Mouse (Mus musculus): ENCODE data around the gene Tspan18. TPM values are rescaled to one million over a fixed set of nuclear protein-coding genes. Genes with fewer than 3 reads are reported as not detected.

Tspan18 gene
- total RNA-seq, 2 experiments from 2014 or later = 40.8 to 43.2 TPM

DNA sequence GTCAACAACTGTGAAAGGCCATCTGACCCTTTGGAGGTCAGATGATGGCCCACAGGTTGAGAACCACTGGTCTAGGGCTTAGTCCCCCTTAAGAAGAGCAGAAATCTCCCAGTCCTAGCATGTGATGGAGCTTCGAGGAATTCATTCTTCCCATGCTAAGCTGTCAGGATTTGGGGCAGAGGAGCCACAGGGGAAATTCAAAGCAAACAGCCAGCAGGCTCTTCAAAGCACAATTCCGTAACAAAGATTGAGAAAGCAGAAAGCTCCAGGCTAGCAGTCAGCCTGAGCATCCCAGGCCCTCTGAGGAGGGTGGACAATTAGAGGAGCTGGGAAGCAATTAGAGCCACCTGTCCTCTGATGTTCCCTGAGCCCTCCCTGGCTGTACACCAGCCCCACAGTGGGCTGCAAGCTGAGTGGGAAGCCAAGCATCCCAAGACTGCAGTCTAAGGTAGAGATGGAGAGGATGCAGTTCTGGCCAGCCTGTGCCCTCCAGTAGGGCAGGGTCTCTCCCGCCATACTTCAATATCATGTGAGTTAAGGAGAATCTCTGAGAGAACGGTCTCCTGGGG lies 173.8 kb downstream of the Tspan18 start:
- DNase-seq = no peak

DNA sequence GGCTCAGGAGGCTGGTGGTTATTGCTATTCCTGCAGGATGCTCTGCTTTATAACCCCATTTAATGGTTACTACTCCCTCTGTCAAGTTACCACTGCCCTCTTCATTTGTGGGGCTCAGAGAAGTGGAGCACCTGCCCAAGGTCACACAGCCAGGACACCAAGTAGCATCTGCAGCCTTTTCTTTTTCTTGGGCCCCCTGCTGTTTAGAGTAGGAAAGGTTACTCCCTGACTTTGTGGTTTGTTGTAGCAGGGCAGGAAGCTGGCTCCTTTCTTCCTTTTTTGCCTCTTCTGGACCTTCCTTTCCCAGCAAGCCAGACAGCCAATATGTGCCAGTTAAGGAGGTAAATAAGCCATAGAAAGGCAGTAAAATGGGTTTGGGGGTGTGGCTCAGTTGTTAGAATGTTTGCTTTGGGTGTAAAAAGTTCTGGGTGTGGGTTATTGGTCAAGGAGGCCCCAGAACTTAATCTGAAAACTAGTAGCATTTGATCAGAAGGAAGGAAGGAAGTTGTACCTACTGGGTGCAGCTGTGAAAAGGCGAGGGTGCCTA lies 179.7 kb downstream of the Tspan18 start:
- DNase-seq = no peak

- no peak for DNase-seq
Observed at GRCm38 (mm10) chr2:93153833-93154232, 180.5 kb downstream of the Tspan18 start.

- DNase-seq = peak in 1 of 2 experiments; percentile 57
Observed at GRCm38 (mm10) chr2:93152883-93153491, 181.3 kb downstream of the Tspan18 start.

DNA sequence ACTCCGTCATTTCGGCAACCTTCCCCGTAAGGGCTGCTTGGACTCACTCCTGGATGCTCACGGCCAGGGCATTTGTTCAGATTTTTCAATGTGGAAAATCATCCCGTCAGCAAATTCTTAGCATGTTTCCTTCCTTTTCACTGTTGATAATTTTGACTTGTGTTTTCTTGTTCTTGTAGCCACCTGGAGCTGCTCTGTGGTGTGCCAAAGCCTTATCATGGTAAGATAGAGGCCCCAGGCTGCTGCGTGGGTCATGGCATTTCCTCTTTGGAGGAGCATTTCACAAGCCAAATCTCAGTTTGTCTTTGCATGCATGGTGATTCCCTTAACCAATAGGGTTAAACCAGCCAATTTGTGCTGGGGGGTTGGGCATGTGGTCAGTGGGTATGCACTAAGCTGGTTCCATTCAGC lies 182.1 kb downstream of the Tspan18 start:
- no peak for DNase-seq

Other genes starting within 250 kb of the Tspan18 start
- gene Trp53i11, start 147.0 kb downstream of the Tspan18 start, total RNA-seq (2021) = 10 to 100 TPM; 79.8 to 83.2 TPM
- gene Cd82, start 128.6 kb upstream of the Tspan18 start, total RNA-seq (2021) = 10 to 100 TPM; 21.6 to 23.5 TPM
- gene Gm10803, start 226.1 kb upstream of the Tspan18 start, total RNA-seq (2021) = not detected

Data from layer of hippocampus, postnatal 36 days (tissue).